Mouse (Mus musculus): ENCODE measurements around the gene Nr2c2.

- no peak for TF ChIP-seq CTCF (IDR thresholded peaks at IDR 0.05; ENCODE audit: low read depth, low read length)
- TF ChIP-seq POLR2A (IDR thresholded peaks at IDR 0.05; ENCODE audit: extremely low read depth, insufficient read depth, low read length): no peak
Measured at GRCm38 (mm10) chr6:92214055-92214772, 123.0 kb downstream of the Nr2c2 start.

Data from liver, adult 2 months (tissue).